Mouse (Mus musculus): ENCODE measurements around the gene Gm5129. TPM values are rescaled to one million over a fixed set of nuclear protein-coding genes. Genes with fewer than 3 reads are reported as not detected.
"Not testable (repeated sequence)": the region's sequence is repeated elsewhere in the genome, so short reads cannot be mapped to it uniquely, and the experiment has no call there.

The Gm5129 gene
- polyA plus RNA-seq, 1 experiment from 2014 or later, result not detected

DNA sequence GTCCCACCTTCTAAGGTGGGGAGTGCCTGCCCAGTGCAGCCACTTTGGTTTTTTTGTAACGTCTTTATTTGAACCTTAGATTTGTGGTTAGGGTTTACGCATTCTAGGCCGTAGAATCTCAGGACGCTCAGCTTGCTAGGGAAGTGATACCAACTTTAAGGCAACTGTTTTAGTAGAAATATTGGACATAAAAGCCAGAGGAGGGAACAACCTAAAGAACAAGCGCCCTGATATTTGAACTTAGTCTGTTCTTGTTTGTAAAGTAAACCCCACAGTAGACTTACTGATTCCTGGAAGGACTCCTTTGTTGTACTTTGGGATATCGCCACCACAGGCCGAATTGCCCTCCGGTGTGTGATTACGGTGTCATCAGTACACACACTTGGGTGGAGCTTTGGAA is 1.2 kb upstream of the Gm5129 start:
- Histone ChIP-seq H3K27me3 (ENCODE audit: control insufficient read depth, insufficient read depth, low read length) (no peaks in the 10 kb centered on the region), H3K4me3 (ENCODE audit: low read depth, low read length) (peak overlapping the region; percentile 89), H3K9me3 (ENCODE audit: control insufficient read depth, low read length) (no peaks in the 10 kb centered on the region), H3K9ac (replicated peaks; ENCODE audit: low read depth, low read length) (no peak overlapping the region), H3K36me3 (ENCODE audit: control insufficient read depth, insufficient read depth, low read length) (no peaks in the 10 kb centered on the region), H3K27ac (ENCODE audit: low read depth, low read length) (no peak overlapping the region), H3K4me2 (ENCODE audit: low read depth, low read length) (peak overlapping the region; percentile 92), H3K4me1 (ENCODE audit: control insufficient read depth, insufficient read depth, low read length) (peaks cover 16% of the 10 kb centered on the region; the same call in 1 of the 2 replicates)
- 58% methylated on average over 9 of the region's 9 CpGs for WGBS
- no peak for ATAC-seq (ENCODE audit: low read depth)

DNA sequence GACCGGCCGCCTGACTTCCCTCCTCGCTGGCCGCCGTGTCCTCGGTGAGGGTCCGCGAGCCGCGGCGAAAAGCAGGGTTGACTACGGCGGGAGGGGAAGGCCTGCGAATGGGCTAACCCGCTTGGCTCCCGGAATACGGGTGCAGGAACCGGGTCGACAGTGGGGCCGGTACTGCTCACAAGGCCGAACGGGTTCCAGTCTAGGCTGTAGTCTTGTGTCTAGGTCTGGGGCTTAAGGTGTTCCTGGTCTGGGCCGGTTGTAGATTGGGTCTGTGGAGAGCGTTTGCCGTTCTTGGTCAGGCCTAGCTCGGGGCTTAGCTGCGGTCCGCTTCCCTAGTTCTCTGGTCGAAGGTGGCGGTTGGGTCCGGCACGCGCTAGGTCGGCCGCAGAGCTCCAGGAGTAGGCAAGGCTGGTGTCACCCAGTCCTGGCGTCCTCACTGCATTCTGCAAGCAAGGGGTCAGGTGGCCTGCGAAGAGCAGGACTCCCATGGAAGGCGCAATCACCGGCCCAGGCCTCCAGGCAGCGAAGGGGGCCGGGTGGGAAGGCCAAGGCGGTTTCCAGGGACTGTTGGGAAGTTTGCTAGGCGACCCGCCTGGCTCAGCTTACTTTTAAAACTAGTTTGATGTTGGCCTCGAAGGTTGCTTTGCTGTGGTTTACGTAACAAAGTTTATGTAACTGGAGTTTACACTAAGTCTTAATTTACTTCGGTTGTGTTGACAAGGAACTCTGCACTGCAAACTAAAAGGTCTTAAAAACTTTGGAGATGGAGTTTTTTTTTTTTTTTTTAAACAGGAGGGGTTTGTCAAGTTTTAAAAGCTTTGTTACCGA is 551 bp upstream of the Gm5129 start:
- no peaks in the 10 kb centered on the region for H3K27me3 ChIP-seq (ENCODE audit: control insufficient read depth, insufficient read depth, low read length)
- H3K9ac ChIP-seq (replicated peaks; ENCODE audit: low read depth, low read length), result peak overlapping the region; percentile 77
- peak overlapping the region; percentile 83 for H3K27ac ChIP-seq (ENCODE audit: low read depth, low read length)
- ATAC-seq (ENCODE audit: low read depth), result peak; percentile 70
- peak overlapping the region; percentile 92 for H3K4me2 ChIP-seq (ENCODE audit: low read depth, low read length)
- WGBS, result 2% methylated on average over 47 of the region's 48 CpGs
- no peaks in the 10 kb centered on the region for H3K9me3 ChIP-seq (ENCODE audit: control insufficient read depth, low read length)
- H3K36me3 ChIP-seq (ENCODE audit: control insufficient read depth, insufficient read depth, low read length), result no peaks in the 10 kb centered on the region
- peak overlapping the region; percentile 89 for H3K4me3 ChIP-seq (ENCODE audit: low read depth, low read length)
- peaks cover 16% of the 10 kb centered on the region; the same call in 1 of the 2 replicates for H3K4me1 ChIP-seq (ENCODE audit: control insufficient read depth, insufficient read depth, low read length)

DNA sequence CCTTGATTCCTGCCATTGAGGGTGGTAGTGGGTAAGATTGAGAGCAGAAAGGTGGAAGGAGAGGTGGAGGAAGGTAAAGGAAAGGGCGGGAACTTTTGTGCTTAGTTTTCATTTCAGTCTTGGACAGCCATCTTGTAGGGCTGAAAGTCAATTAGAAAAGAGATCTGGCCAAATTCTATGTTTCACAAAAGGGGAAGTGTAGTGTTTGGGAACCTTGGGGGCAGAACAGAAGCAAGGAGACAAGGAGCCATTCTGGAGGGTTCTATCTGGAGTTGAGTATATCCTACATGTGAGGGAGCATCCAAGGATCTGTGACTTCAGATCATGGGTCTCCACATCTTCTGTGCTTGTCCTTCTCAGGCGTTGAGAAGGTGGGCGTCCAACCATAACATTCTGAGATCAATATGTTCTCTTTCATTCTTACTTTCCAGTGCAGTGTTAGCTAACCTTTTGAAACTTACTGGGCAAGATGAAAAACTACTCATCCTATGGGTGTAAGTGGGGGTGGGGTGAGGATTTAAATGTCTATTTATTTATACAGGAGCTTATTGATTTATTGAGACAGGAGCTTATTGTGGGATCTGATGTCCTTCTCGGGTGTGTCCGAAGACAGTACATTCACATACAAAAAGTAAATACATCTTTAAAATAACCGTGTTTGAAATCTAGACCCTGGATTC is 765 bp downstream of the Gm5129 start:
- ATAC-seq (ENCODE audit: low read depth), result no peak; the same call in 1 of the 2 replicates
- H3K27me3 ChIP-seq (ENCODE audit: control insufficient read depth, insufficient read depth, low read length), result no peaks in the 10 kb centered on the region
- 49% methylated on average over 6 of the region's 6 CpGs for WGBS
- H3K4me2 ChIP-seq (ENCODE audit: low read depth, low read length), result peak overlapping the region; percentile 55
- H3K4me3 ChIP-seq (ENCODE audit: low read depth, low read length), result peak overlapping the region; percentile 89
- H3K9me3 ChIP-seq (ENCODE audit: control insufficient read depth, low read length), result no peaks in the 10 kb centered on the region
- H3K27ac ChIP-seq (ENCODE audit: low read depth, low read length), result peak overlapping the region; percentile 83
- no peaks in the 10 kb centered on the region for H3K36me3 ChIP-seq (ENCODE audit: control insufficient read depth, insufficient read depth, low read length)
- H3K4me1 ChIP-seq (ENCODE audit: control insufficient read depth, insufficient read depth, low read length), result peaks cover 16% of the 10 kb centered on the region; the same call in 1 of the 2 replicates
- H3K9ac ChIP-seq (replicated peaks; ENCODE audit: low read depth, low read length), result peak overlapping the region; percentile 77

DNA sequence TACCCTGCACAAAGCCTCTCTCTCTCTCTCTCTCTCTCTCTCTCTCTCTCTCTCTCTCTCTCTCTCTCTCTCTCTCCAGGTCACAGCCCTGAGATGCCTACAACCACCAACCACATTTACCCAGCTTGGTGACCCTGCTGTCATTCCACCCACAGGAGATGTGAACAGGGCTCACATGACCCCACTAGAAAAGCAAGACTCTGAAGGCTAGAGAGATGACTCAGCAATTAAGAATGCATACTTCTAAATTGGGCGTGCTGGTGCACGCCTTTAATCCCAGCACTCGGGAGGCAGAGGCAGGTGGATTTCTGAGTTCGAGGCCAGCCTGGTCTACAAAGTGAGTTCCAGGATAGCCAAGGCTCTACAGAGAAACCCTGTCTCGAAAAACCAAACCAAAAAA is 9.7 kb downstream of the Gm5129 start:
- not testable (repeated sequence) for H3K27ac ChIP-seq (ENCODE audit: low read depth, low read length); H3K4me3 ChIP-seq (ENCODE audit: low read depth, low read length); H3K9me3 ChIP-seq (ENCODE audit: control insufficient read depth, low read length); ATAC-seq (ENCODE audit: low read depth); H3K27me3 ChIP-seq (ENCODE audit: control insufficient read depth, insufficient read depth, low read length); H3K4me1 ChIP-seq (ENCODE audit: control insufficient read depth, insufficient read depth, low read length); H3K9ac ChIP-seq (replicated peaks; ENCODE audit: low read depth, low read length); H3K36me3 ChIP-seq (ENCODE audit: control insufficient read depth, insufficient read depth, low read length); H3K4me2 ChIP-seq (ENCODE audit: low read depth, low read length)
- WGBS, result 93% methylated on average over 5 of the region's 5 CpGs

DNA sequence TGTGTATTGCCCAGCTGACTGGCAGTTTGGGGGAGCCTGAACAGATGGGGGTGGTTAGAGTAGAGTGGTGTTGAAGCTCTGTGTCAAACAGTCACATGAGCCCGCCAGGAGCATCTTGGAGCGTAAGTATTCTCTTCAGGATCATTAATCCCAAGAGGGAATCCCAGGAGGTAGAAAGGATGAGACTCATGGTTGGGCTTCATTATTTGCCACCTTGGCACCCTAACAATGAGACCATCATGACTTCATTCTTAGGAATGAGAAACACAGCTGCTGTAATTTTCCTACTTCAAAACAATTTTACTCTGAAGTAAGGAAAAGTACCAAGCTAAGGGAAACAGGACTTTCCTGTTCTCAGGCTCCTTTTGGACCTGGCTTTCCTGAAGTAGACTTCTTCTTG is 10.4 kb downstream of the Gm5129 start:
- Histone ChIP-seq H3K4me1 (ENCODE audit: control insufficient read depth, insufficient read depth, low read length) (no peaks in the 10 kb centered on the region), H3K27me3 (ENCODE audit: control insufficient read depth, insufficient read depth, low read length) (no peaks in the 10 kb centered on the region), H3K9ac (replicated peaks; ENCODE audit: low read depth, low read length) (no peak overlapping the region), H3K4me3 (ENCODE audit: low read depth, low read length) (no peak overlapping the region), H3K4me2 (ENCODE audit: low read depth, low read length) (no peak overlapping the region), H3K9me3 (ENCODE audit: control insufficient read depth, low read length) (no peaks in the 10 kb centered on the region), H3K36me3 (ENCODE audit: control insufficient read depth, insufficient read depth, low read length) (no peaks in the 10 kb centered on the region), H3K27ac (ENCODE audit: low read depth, low read length) (no peak overlapping the region)
- 77% methylated on average over 2 of the region's 2 CpGs for WGBS
- ATAC-seq (ENCODE audit: low read depth), result no peak

DNA sequence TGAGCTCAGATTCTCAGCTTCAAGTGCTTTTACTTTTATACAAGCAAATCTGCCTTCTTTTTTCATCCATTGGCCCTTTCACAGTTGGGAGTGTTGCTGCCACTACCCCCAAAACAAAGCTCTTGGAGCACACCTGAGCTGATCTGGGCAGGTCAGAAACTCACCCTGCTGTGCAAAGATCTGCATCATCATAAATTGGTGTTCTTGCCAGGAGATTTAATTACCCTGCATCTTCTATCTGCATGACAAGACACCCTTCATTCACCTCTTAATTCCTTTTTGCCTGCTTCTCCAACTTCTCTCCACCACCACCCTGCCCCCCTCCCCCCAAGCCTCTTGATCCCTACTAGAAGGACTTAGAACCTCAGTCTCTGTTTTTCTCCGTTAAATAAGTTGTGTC is 14.6 kb downstream of the Gm5129 start:
- WGBS, result 26% methylated on average over 1 of the region's 1 CpGs
- Histone ChIP-seq H3K4me3 (ENCODE audit: low read depth, low read length) (no peak overlapping the region), H3K4me1 (ENCODE audit: control insufficient read depth, insufficient read depth, low read length) (no peaks in the 10 kb centered on the region), H3K9ac (replicated peaks; ENCODE audit: low read depth, low read length) (no peak overlapping the region), H3K27ac (ENCODE audit: low read depth, low read length) (no peak overlapping the region), H3K36me3 (ENCODE audit: control insufficient read depth, insufficient read depth, low read length) (no peaks in the 10 kb centered on the region), H3K4me2 (ENCODE audit: low read depth, low read length) (no peak overlapping the region), H3K27me3 (ENCODE audit: control insufficient read depth, insufficient read depth, low read length) (no peaks in the 10 kb centered on the region), H3K9me3 (ENCODE audit: control insufficient read depth, low read length) (no peaks in the 10 kb centered on the region)
- ATAC-seq (ENCODE audit: low read depth), result no peak

DNA sequence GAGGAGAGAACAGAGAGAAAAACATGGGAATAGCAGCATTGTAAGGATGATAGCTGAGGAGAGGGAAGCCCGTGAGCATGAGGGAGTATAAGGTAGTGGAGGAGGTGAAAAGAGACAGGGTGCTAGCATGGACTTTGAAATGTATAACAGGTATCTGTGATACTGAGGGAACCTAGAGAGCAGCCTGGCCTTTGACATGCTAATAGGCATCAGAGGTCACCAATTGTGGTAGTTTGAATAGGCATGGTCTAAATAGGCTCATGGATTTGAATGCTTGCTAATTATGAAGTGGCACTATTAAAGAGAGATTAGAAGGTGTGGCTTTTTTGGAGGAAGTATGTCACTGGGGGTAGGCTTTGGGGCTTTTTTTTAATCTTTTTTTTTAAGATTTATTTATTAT is 22.8 kb downstream of the Gm5129 start:
- WGBS, result 47% methylated on average over 1 of the region's 1 CpGs
- H3K4me1 ChIP-seq (ENCODE audit: control insufficient read depth, insufficient read depth, low read length), result no peaks in the 10 kb centered on the region
- no peaks in the 10 kb centered on the region for H3K27me3 ChIP-seq (ENCODE audit: control insufficient read depth, insufficient read depth, low read length)
- no peak for ATAC-seq (ENCODE audit: low read depth)
- no peak overlapping the region for H3K27ac ChIP-seq (ENCODE audit: low read depth, low read length)
- no peak overlapping the region for H3K4me3 ChIP-seq (ENCODE audit: low read depth, low read length)
- no peak overlapping the region for H3K9ac ChIP-seq (replicated peaks; ENCODE audit: low read depth, low read length)
- H3K36me3 ChIP-seq (ENCODE audit: control insufficient read depth, insufficient read depth, low read length), result no peaks in the 10 kb centered on the region
- no peaks in the 10 kb centered on the region for H3K9me3 ChIP-seq (ENCODE audit: control insufficient read depth, low read length)
- H3K4me2 ChIP-seq (ENCODE audit: low read depth, low read length), result no peak overlapping the region

DNA sequence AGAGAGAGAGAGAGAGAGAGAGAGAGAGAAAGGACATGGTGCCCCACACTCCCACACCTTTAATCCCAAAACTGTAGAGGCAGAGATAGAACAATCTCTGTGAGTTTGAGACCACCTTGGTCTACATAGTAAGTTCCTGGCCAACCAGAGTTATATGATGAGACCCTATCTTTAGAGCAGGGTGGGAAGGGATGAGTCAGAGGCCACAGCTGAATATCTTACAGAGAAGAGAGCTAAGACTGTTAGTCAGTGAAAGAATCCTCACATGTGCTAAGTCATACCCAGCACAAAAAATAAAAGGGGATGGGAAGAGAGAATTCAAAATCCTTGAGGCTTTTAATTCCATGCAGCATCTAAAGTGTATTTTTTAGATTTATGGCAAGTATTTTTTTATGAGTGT is 24.1 kb downstream of the Gm5129 start:
- Histone ChIP-seq H3K27ac (ENCODE audit: low read depth, low read length) (no peak overlapping the region), H3K36me3 (ENCODE audit: control insufficient read depth, insufficient read depth, low read length) (no peaks in the 10 kb centered on the region), H3K4me2 (ENCODE audit: low read depth, low read length) (no peak overlapping the region), H3K27me3 (ENCODE audit: control insufficient read depth, insufficient read depth, low read length) (no peaks in the 10 kb centered on the region), H3K4me1 (ENCODE audit: control insufficient read depth, insufficient read depth, low read length) (no peaks in the 10 kb centered on the region), H3K9me3 (ENCODE audit: control insufficient read depth, low read length) (no peaks in the 10 kb centered on the region), H3K9ac (replicated peaks; ENCODE audit: low read depth, low read length) (no peak overlapping the region), H3K4me3 (ENCODE audit: low read depth, low read length) (no peak overlapping the region)
- ATAC-seq (ENCODE audit: low read depth), result no peak

DNA sequence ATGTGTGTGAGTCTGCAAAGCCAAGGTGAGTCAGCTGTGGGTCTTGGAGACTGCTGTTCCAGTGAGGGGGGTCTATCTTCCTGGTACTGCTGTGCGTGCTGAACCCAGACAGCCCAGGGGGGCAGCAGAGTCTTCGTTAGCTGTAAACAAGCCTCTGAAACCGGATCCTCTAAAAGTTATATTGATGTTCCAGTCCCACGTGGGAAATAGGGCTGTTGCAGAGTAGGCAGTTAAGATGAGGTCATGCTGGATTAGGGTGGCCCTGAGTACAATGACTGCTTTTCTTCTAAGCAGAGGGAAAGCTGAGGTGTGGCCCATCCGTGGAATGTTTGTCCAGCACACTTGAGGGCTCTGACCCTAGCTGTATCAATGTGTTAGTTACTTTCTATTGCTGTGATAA is 27.5 kb downstream of the Gm5129 start:
- H3K4me2 ChIP-seq (ENCODE audit: low read depth, low read length), result no peak overlapping the region
- no peak overlapping the region for H3K9ac ChIP-seq (replicated peaks; ENCODE audit: low read depth, low read length)
- no peaks in the 10 kb centered on the region for H3K27me3 ChIP-seq (ENCODE audit: control insufficient read depth, insufficient read depth, low read length)
- no peak overlapping the region for H3K4me3 ChIP-seq (ENCODE audit: low read depth, low read length)
- H3K4me1 ChIP-seq (ENCODE audit: control insufficient read depth, insufficient read depth, low read length), result no peaks in the 10 kb centered on the region
- H3K27ac ChIP-seq (ENCODE audit: low read depth, low read length), result no peak overlapping the region
- no peak for ATAC-seq (ENCODE audit: low read depth)
- no peaks in the 10 kb centered on the region for H3K9me3 ChIP-seq (ENCODE audit: control insufficient read depth, low read length)
- 11% methylated on average over 5 of the region's 5 CpGs for WGBS
- no peaks in the 10 kb centered on the region for H3K36me3 ChIP-seq (ENCODE audit: control insufficient read depth, insufficient read depth, low read length)
